Mouse (Mus musculus): ENCODE measurements around the gene Dusp1. TPM values are rescaled to one million over a fixed set of nuclear protein-coding genes. Genes with fewer than 3 reads are reported as not detected.

Dusp1 gene
- polyA plus RNA-seq, 1 experiment from 2014 or later, result 27.1 TPM

- no peak overlapping the region for H3K27ac ChIP-seq (ENCODE audit: low read depth, low read length)
- H3K4me3 ChIP-seq (ENCODE audit: low read length), result no peak overlapping the region
- H3K4me2 ChIP-seq (ENCODE audit: low read length), result no peak overlapping the region
- H3K4me1 ChIP-seq (ENCODE audit: control insufficient read depth, insufficient read depth, low read depth, low read length), result peaks cover 3% of the 10 kb centered on the region
- H3K9ac ChIP-seq (ENCODE audit: low read depth, low read length), result no peak overlapping the region
- ATAC-seq, result no peak
- no peaks in the 10 kb centered on the region for H3K27me3 ChIP-seq (replicated peaks; ENCODE audit: control insufficient read depth, insufficient read depth, low read length)
- peaks cover 3% of the 10 kb centered on the region; the same call in 1 of the 2 replicates for H3K9me3 ChIP-seq (ENCODE audit: control insufficient read depth, low read length)
- no peaks in the 10 kb centered on the region for H3K36me3 ChIP-seq (ENCODE audit: control insufficient read depth, insufficient read depth, low read length)
- WGBS, result 51% methylated on average over 5 of the region's 5 CpGs
Measured at GRCm38 (mm10) chr17:26497416-26497923, 64.5 kb downstream of the Dusp1 start.

- no peaks in the 10 kb centered on the region for H3K27me3 ChIP-seq (replicated peaks; ENCODE audit: control insufficient read depth, insufficient read depth, low read length)
- no peak overlapping the region for H3K4me2 ChIP-seq (ENCODE audit: low read length)
- ATAC-seq, result no peak
- no peak overlapping the region for H3K9ac ChIP-seq (ENCODE audit: low read depth, low read length)
- peaks cover 3% of the 10 kb centered on the region; the same call in 1 of the 2 replicates for H3K9me3 ChIP-seq (ENCODE audit: control insufficient read depth, low read length)
- no peaks in the 10 kb centered on the region for H3K36me3 ChIP-seq (ENCODE audit: control insufficient read depth, insufficient read depth, low read length)
- H3K4me3 ChIP-seq (ENCODE audit: low read length), result no peak overlapping the region
- WGBS, result 82% methylated on average over 4 of the region's 4 CpGs
- H3K27ac ChIP-seq (ENCODE audit: low read depth, low read length), result no peak overlapping the region
- no peaks in the 10 kb centered on the region for H3K4me1 ChIP-seq (ENCODE audit: control insufficient read depth, insufficient read depth, low read depth, low read length)
Measured at GRCm38 (mm10) chr17:26494642-26495468, 67.1 kb downstream of the Dusp1 start.

DNA sequence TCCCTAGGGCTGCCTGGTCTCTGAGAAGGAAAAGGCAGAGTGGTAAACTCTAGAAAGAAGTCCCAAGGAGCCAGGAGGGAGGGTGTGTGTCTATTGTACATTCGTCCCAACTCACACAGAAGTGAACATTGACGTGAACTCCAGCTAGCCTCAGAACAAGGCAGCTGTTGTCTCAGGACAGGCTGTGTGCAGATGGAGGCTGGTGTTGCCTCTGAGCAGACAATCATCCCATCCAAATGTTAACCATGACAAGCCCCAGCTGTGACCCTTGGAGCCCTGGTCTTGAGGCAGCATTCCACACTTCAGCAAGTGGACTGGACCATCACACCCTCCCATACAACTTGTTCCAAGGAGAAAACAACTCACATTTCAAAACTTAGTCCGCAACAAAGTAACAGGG is 69.7 kb downstream of the Dusp1 start:
- H3K4me1 ChIP-seq (ENCODE audit: control insufficient read depth, insufficient read depth, low read depth, low read length), result no peaks in the 10 kb centered on the region
- peaks cover 3% of the 10 kb centered on the region; the same call in 1 of the 2 replicates for H3K9me3 ChIP-seq (ENCODE audit: control insufficient read depth, low read length)
- H3K4me3 ChIP-seq (ENCODE audit: low read length), result no peak overlapping the region
- ATAC-seq, result no peak
- H3K27me3 ChIP-seq (replicated peaks; ENCODE audit: control insufficient read depth, insufficient read depth, low read length), result no peaks in the 10 kb centered on the region
- no peak overlapping the region for H3K27ac ChIP-seq (ENCODE audit: low read depth, low read length)
- no peaks in the 10 kb centered on the region for H3K36me3 ChIP-seq (ENCODE audit: control insufficient read depth, insufficient read depth, low read length)
- 84% methylated on average over 3 of the region's 3 CpGs for WGBS
- no peak overlapping the region for H3K9ac ChIP-seq (ENCODE audit: low read depth, low read length)
- no peak overlapping the region for H3K4me2 ChIP-seq (ENCODE audit: low read length)

DNA sequence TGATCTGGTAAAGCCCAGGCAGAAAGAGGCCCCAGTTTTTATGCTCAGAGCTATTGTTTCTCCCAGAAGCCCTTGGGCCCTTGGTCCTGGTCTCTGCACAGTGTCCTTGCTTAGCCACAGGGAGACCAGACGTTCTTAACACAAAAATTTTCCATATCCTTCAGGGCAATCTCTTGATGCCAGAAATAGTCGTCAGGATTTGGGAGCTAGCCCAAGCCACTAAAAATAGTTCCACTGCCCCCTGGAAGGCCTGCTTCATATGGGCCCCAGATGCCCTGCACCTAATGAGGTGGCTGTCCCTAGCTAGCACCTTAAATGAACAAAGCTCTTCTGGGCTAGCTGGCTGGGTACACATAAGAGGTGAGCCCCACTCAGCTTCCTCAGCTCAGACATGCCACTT is 71.0 kb downstream of the Dusp1 start:
- WGBS, result 70% methylated on average over 2 of the region's 2 CpGs

DNA sequence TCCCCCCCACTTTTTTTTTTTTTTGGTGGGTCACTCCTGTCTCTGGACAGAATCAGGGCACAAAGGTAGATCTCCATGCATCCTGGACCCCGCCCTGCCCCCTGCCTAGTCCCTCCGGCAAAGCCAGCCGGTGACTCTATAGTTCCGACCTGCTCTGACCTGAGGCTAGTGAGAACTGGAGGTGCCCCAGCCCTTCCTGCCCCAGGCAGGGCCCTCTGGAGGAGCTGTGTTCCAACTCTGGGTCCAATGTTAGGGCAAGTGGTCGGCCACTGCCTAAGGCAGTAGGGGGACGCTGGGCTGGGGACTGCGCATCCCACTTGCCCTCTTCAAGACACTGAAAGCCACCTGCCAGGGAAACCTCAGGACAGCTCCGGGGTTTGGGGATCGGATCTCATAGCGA is 71.9 kb downstream of the Dusp1 start:
- H3K27me3 ChIP-seq (replicated peaks; ENCODE audit: control insufficient read depth, insufficient read depth, low read length), result no peaks in the 10 kb centered on the region
- H3K4me3 ChIP-seq (ENCODE audit: low read length), result no peak overlapping the region
- H3K4me2 ChIP-seq (ENCODE audit: low read length), result no peak overlapping the region
- WGBS, result 90% methylated on average over 10 of the region's 10 CpGs
- no peak overlapping the region for H3K9ac ChIP-seq (ENCODE audit: low read depth, low read length)
- H3K27ac ChIP-seq (ENCODE audit: low read depth, low read length), result no peak overlapping the region
- ATAC-seq, result no peak
- peaks cover 3% of the 10 kb centered on the region; the same call in 1 of the 2 replicates for H3K9me3 ChIP-seq (ENCODE audit: control insufficient read depth, low read length)
- H3K4me1 ChIP-seq (ENCODE audit: control insufficient read depth, insufficient read depth, low read depth, low read length), result no peaks in the 10 kb centered on the region
- no peaks in the 10 kb centered on the region for H3K36me3 ChIP-seq (ENCODE audit: control insufficient read depth, insufficient read depth, low read length)

More for the DNA sequence above, 71.0 kb downstream of the Dusp1 start:
- no peak for ATAC-seq
- no peak overlapping the region for H3K27ac ChIP-seq (ENCODE audit: low read depth, low read length)
- H3K4me2 ChIP-seq (ENCODE audit: low read length), result no peak overlapping the region
- no peak overlapping the region for H3K4me3 ChIP-seq (ENCODE audit: low read length)
- H3K4me1 ChIP-seq (ENCODE audit: control insufficient read depth, insufficient read depth, low read depth, low read length), result no peaks in the 10 kb centered on the region
- H3K27me3 ChIP-seq (replicated peaks; ENCODE audit: control insufficient read depth, insufficient read depth, low read length), result no peaks in the 10 kb centered on the region
- peaks cover 3% of the 10 kb centered on the region; the same call in 1 of the 2 replicates for H3K9me3 ChIP-seq (ENCODE audit: control insufficient read depth, low read length)
- H3K9ac ChIP-seq (ENCODE audit: low read depth, low read length), result no peak overlapping the region
- no peaks in the 10 kb centered on the region for H3K36me3 ChIP-seq (ENCODE audit: control insufficient read depth, insufficient read depth, low read length)

DNA sequence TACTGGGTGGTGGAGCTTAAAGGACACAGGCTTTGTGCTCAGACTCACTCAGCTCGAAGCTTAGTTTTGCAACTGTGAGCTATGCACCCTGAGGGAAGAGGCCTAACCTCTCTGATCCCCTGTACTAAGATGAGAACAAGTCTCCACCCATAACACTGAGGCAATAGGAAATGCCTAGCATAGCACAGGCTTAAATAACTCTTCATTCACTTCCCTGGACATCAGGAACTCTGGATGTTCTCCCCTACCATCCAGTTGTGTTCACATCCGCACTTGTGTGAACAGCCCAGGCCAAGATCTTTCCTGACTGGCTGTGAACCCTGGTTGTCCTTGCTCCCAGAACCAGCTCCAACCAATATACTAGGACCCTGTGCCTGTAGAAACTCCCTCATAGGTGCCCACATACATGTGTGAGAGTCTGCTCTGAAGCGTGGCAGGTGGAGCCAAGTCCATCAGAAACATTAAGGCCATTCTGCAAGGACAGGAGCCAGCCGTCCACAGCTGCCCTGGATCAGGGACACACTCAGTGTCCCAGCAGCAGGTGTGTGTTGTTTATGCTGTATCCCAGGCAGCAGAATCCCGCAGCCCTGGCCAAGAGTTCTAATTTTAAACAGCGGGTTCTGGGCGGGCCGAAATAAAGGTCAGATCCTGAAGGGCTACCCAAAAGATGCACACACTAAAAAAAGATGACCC is 73.1 kb downstream of the Dusp1 start:
- Histone ChIP-seq H3K27me3 (replicated peaks; ENCODE audit: control insufficient read depth, insufficient read depth, low read length) (no peaks in the 10 kb centered on the region), H3K4me2 (ENCODE audit: low read length) (no peak overlapping the region), H3K9me3 (ENCODE audit: control insufficient read depth, low read length) (peaks cover 3% of the 10 kb centered on the region; the same call in 1 of the 2 replicates), H3K9ac (ENCODE audit: low read depth, low read length) (no peak overlapping the region), H3K27ac (ENCODE audit: low read depth, low read length) (no peak overlapping the region), H3K4me1 (ENCODE audit: control insufficient read depth, insufficient read depth, low read depth, low read length) (no peaks in the 10 kb centered on the region), H3K36me3 (ENCODE audit: control insufficient read depth, insufficient read depth, low read length) (no peaks in the 10 kb centered on the region), H3K4me3 (ENCODE audit: low read length) (no peak overlapping the region)
- ATAC-seq, result no peak
- 86% methylated on average over 8 of the region's 8 CpGs for WGBS

DNA sequence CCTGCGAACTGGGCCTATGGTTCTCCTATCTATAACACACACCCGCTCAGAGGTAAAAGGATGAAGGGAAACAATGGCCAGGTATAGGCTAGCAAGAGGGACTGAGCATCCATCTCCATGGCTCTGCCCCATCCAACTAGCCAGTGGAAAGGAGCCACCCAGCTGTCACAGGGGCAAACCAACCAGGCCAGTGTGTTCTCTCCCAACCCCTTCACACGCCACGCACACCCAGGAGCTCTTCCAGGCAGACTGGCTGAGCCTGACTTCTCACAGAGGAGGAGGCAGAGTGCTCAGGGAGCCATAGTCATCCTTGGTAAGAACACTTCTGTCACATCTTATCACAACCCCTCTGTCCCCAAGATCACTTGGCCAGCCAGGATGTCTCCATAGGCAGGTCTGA is 74.0 kb downstream of the Dusp1 start:
- no peaks in the 10 kb centered on the region for H3K4me1 ChIP-seq (ENCODE audit: control insufficient read depth, insufficient read depth, low read depth, low read length)
- ATAC-seq, result no peak
- no peak overlapping the region for H3K4me3 ChIP-seq (ENCODE audit: low read length)
- H3K27ac ChIP-seq (ENCODE audit: low read depth, low read length), result no peak overlapping the region
- H3K27me3 ChIP-seq (replicated peaks; ENCODE audit: control insufficient read depth, insufficient read depth, low read length), result no peaks in the 10 kb centered on the region
- no peaks in the 10 kb centered on the region for H3K9me3 ChIP-seq (ENCODE audit: control insufficient read depth, low read length)
- no peak overlapping the region for H3K9ac ChIP-seq (ENCODE audit: low read depth, low read length)
- WGBS, result 98% methylated on average over 4 of the region's 4 CpGs
- H3K36me3 ChIP-seq (ENCODE audit: control insufficient read depth, insufficient read depth, low read length), result no peaks in the 10 kb centered on the region
- H3K4me2 ChIP-seq (ENCODE audit: low read length), result no peak overlapping the region

DNA sequence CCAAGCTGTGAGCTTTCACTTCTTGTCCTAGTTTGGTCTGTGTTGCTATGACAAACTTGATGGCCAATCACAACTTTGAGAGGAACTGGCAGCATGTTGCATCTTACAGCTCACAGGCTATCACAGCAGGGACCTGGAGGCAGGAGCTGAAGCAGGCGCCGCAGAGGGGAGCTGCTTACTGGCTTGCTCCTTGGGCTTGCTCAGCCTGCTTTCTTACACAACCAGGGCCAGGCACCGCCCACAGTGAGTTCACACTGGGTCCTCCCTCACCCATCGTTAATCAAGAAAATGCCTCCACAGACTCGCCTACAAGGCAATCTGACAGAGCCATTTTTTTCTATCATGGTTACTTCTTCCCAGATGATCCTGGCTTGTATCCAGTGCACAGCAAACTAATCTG is 74.7 kb downstream of the Dusp1 start:
- ATAC-seq, result no peak
- no peaks in the 10 kb centered on the region for H3K27me3 ChIP-seq (replicated peaks; ENCODE audit: control insufficient read depth, insufficient read depth, low read length)
- H3K9ac ChIP-seq (ENCODE audit: low read depth, low read length), result no peak overlapping the region
- H3K4me1 ChIP-seq (ENCODE audit: control insufficient read depth, insufficient read depth, low read depth, low read length), result no peaks in the 10 kb centered on the region
- H3K4me3 ChIP-seq (ENCODE audit: low read length), result no peak overlapping the region
- H3K36me3 ChIP-seq (ENCODE audit: control insufficient read depth, insufficient read depth, low read length), result no peaks in the 10 kb centered on the region
- no peak overlapping the region for H3K27ac ChIP-seq (ENCODE audit: low read depth, low read length)
- WGBS, result 59% methylated on average over 5 of the region's 5 CpGs
- H3K9me3 ChIP-seq (ENCODE audit: control insufficient read depth, low read length), result no peaks in the 10 kb centered on the region
- H3K4me2 ChIP-seq (ENCODE audit: low read length), result no peak overlapping the region
